Mouse (Mus musculus): ENCODE data around the gene Coa3. TPM values are rescaled to one million over a fixed set of nuclear protein-coding genes. Genes with fewer than 3 reads are reported as not detected.

Coa3 gene
- total RNA-seq, 1 experiment from 2014 or later, result 24.6 TPM

DNA sequence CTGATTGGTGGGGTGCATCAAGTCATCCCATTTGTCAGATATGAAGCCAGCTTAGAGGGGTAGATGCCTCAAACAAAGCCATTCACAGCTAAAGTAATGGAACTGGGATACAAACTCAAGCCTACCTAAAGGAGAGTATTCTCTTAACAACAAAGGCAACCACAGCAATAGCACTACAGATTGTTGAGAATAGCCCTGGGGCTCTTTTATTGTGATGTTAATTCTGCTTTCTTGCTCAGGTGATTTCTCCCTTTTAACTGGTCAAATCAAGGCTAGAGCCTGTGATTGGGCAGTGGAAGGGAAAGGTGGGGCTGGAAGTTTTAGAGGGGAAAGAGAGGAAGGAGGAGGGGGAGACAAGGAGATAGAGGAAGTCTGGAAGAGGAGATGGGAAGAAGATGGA, 44.8 kb downstream of the Coa3 start:
- no peak for ATAC-seq (replicated peaks in 1 of 2; ENCODE audit: insufficient read depth in 1 of 2, low FRiP score in 2 of 2, low TSS enrichment in 1 of 2, low read depth in 1 of 2, poor library complexity in 2 of 2, severe bottlenecking in 2 of 2)

DNA sequence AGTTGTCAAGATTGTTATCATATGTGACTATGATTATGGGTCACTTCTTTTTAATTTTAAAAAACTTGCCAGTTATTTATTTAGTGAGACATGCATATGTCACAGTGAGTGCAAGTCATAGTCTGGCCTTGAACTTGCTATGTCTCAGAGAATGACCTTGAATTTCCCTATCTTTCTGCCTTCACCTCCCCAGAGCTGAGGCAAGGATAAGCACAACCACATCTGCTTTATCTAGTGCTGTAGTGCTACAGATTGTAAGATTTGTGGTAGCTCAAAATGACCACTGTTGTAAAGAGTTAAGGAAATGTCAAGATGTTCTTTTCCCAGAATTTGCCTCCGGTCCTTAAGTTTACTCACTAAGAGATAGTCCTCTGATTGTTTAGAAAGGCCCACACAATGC, 45.7 kb downstream of the Coa3 start:
- no peak for ATAC-seq (replicated peaks in 1 of 2; ENCODE audit: insufficient read depth in 1 of 2, low FRiP score in 2 of 2, low TSS enrichment in 1 of 2, low read depth in 1 of 2, poor library complexity in 2 of 2, severe bottlenecking in 2 of 2)

DNA sequence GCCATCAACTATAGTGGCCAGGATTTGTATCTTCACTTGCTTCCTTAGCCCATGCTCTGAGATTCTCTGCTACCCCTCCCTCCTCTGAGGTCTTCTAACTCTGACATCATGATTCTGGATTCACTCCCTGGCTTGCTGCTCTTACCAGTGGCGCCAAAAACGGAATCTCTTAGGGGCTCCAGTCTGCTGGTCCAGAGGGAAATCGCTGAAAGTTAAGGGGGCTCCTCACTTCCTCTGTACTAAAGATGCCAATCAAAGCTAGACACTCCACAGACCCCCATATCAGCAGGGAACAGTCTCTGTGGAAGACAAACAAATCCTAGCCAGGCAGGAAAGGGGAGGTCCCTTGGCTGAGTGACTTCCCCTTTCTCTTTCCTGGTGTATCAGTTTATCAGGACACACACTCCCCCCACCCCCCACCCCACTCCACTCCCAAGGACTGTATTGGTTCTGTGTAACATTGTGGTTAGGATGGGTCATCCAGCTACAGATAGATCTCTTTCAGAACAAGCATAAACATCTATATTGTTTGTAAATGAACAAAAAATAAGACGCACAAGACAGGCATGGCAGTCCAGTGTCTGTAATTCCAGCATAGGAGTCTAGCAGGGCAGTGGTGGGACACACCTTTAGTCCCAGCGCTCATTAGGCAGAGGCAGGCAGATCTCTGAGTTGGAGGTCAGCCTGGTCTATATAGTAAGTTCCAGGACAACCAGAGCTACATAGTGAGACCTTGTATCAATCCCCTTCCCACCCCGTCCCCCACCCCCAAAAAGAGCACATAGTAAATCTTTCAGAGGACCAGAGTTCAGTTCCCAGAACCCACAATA, 46.7 kb downstream of the Coa3 start:
- ATAC-seq (replicated peaks in 1 of 2; ENCODE audit: insufficient read depth in 1 of 2, low FRiP score in 2 of 2, low TSS enrichment in 1 of 2, low read depth in 1 of 2, poor library complexity in 2 of 2, severe bottlenecking in 2 of 2), result peak; percentile 49 to 71

DNA sequence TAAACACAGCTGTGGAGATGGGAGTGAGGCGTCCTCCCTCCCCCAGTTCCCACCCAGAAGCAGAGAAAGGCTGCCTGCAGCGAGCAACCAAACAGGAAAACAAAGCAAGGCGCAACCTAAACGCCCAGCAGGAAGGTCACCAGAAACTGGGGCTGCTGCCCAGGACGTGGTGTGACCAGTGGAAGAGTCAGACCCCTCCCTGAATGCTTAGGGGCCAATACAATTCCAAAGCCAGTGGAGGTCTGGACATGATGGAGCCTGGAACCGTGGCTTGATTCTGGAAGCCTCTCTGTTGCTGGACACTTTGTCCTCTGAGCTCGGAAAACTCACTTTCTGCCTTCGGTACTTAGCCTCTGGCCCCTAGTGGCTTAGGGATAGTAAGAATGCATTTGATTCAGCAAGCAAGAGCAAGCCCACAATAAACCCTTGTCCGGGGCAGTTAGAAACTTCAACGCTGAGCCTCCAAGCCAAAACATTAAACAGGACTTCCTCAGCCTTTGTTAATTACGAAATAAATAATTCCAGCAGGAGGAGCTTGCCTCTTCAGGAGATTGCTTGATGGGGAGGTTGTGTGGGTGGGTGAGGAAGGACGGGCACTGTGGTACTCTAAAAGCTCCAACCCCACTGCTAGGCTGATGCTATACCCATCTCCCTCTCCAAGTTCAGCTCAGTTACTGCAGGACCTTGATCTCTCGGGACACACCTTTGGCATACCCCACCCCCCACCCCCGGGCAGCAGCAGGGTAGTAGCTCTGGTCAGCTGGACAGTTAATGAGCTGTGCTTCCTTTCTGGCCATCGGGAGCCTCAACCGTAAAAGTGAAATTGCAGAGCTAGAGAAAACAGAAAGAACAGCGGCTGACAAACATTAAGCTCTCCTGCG, 47.7 kb downstream of the Coa3 start:
- ATAC-seq (replicated peaks in 1 of 2; ENCODE audit: insufficient read depth in 1 of 2, low FRiP score in 2 of 2, low TSS enrichment in 1 of 2, low read depth in 1 of 2, poor library complexity in 2 of 2, severe bottlenecking in 2 of 2), result no peak

DNA sequence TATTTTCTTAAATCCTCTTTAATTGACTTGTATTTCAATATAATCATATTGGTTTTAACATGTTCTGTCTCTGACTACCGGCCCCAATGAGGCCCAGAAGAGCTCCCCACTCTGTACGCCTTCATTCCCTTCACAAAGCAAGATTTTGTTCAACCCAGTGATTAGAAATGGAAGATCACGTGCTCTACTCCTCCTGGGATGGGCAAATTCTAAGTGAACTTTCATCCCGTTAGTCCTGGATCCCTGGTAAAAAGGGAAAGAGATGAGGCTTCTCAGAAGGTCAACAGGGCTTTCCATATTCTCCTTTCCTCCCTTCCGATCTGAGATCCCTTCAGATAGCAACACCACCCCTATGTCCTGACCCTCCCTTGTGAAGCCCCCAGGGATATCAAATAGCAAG, 48.4 kb downstream of the Coa3 start:
- no peak for ATAC-seq (replicated peaks in 1 of 2; ENCODE audit: insufficient read depth in 1 of 2, low FRiP score in 2 of 2, low TSS enrichment in 1 of 2, low read depth in 1 of 2, poor library complexity in 2 of 2, severe bottlenecking in 2 of 2)

DNA sequence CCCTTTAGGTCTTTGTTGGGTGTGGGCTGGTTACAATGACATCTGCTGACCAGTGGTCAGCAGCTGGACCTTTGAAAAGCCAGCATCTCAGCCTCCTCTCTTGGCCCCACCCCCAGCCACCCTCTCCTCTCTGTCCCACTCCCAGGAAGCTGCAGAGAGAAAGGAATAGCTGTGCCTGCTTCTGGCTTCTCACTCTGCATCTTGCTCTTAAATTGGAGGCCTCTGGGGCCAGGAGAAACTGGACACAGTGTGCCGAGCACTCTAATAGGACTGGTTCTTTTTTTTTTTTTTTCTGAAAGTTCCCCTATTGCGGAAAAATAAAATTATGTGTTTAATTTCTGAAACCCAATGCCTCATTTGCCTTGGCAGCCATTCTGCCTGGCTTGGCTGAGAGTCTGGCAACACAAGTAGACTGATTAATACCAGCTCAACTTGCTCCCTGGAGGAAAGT, 48.8 kb downstream of the Coa3 start:
- no peak for ATAC-seq (replicated peaks in 1 of 2; ENCODE audit: insufficient read depth in 1 of 2, low FRiP score in 2 of 2, low TSS enrichment in 1 of 2, low read depth in 1 of 2, poor library complexity in 2 of 2, severe bottlenecking in 2 of 2)

DNA sequence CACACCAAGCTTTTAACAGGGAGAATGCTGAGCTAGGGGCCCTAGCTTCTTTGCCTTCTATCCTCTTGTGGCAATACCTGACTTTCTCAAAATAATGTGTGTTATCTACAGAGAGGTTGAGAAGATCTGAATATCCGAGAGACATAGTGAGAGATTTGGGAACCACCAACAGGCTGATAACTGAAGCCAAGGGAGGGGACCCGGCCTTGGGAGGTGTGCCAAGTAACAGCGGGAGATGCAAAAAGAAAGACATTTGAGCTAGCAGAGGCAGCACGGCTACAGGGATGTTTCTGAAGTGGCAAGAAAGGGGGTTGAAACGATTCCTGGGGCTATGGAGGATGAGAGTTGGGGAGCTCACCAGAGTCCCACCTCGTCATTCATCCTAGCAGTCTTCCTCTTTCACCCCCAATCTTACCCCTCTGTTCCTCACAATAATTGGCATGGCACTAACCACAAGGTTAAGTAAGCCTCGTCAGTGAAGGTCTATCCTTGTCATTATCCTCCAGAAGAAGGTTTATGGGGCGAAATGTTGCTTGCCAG, 49.5 kb downstream of the Coa3 start:
- ATAC-seq (replicated peaks in 1 of 2; ENCODE audit: insufficient read depth in 1 of 2, low FRiP score in 2 of 2, low TSS enrichment in 1 of 2, low read depth in 1 of 2, poor library complexity in 2 of 2, severe bottlenecking in 2 of 2), result no peak

Other genes with a start within 250 kb of the Coa3 start
- gene Naglu, start 209.1 kb downstream of the Coa3 start, total RNA-seq (2017), result 16.4 and 20.6 TPM in 2 replicates
- gene Hsd17b1, start 200.7 kb downstream of the Coa3 start, total RNA-seq (2017), result not detected in 2 replicates
- gene Coasy, start 196.5 kb downstream of the Coa3 start, total RNA-seq (2017), result 20.0 and 21.7 TPM in 2 replicates
- 36.5 and 57.0 TPM in 2 replicates for gene Mlx, start 191.8 kb downstream of the Coa3 start, total RNA-seq (2017)
- 34.5 and 60.5 TPM in 2 replicates for gene Psmc3ip, start 183.7 kb downstream of the Coa3 start, total RNA-seq (2017)
- 30.9 and 38.8 TPM in 2 replicates for gene Retreg3, start 159.2 kb downstream of the Coa3 start, total RNA-seq (2017)
- gene Tubg1, start 159.2 kb downstream of the Coa3 start, total RNA-seq (2017), result 30.0 and 47.4 TPM in 2 replicates
- not detected in 2 replicates for gene Tubg2, start 123.2 kb downstream of the Coa3 start, total RNA-seq (2017)
- 0.31 TPM in 1 of 2 replicates, not detected in the other for gene Cntnap1, start 108.6 kb downstream of the Coa3 start, total RNA-seq (2017)
- gene Plekhh3, start 107.8 kb downstream of the Coa3 start, total RNA-seq (2017), result 0.50 TPM in 1 of 2 replicates, not detected in the other
- gene Ccr10, start 103.7 kb downstream of the Coa3 start, total RNA-seq (2017), result not detected in 2 replicates
- 38.1 and 45.0 TPM in 2 replicates for gene Ezh1, start 52.7 kb downstream of the Coa3 start, total RNA-seq (2017)
- 6.9 TPM in 1 of 2 replicates, not detected in the other for gene Ramp2, start 33.1 kb downstream of the Coa3 start, total RNA-seq (2017)
- 55.0 and 59.3 TPM in 2 replicates for gene Vps25, start 25.4 kb downstream of the Coa3 start, total RNA-seq (2017)
- gene Wnk4, start 18.5 kb downstream of the Coa3 start, total RNA-seq (2017), result 0.63 TPM in 1 of 2 replicates, not detected in the other
- gene Cntd1, start 102 bp downstream of the Coa3 start, total RNA-seq (2017), result 1.3 and 2.4 TPM in 2 replicates
- gene Becn1, start 23.2 kb upstream of the Coa3 start, total RNA-seq (2017), result 139 and 177 TPM in 2 replicates
- gene Psme3, start 37.1 kb upstream of the Coa3 start, total RNA-seq (2017), result 101 and 128 TPM in 2 replicates
- 1.1 and 2.6 TPM in 2 replicates for gene Aoc2, start 45.9 kb upstream of the Coa3 start, total RNA-seq (2017)
- 0.10 TPM in 1 of 2 replicates, not detected in the other for gene Aoc3, start 51.5 kb upstream of the Coa3 start, total RNA-seq (2017)
- not detected in 2 replicates for gene G6pc, start 88.4 kb upstream of the Coa3 start, total RNA-seq (2017)
- 46.5 and 52.0 TPM in 2 replicates for gene Aarsd1, start 138.5 kb upstream of the Coa3 start, total RNA-seq (2017)
- 1.6 TPM in 1 of 2 replicates, not detected in the other for gene Gm27029, start 145.7 kb upstream of the Coa3 start, total RNA-seq (2017)
- gene Rundc1, start 146.0 kb upstream of the Coa3 start, total RNA-seq (2017), result 4.8 and 7.0 TPM in 2 replicates
- gene Ptges3l, start 146.2 kb upstream of the Coa3 start, total RNA-seq (2017), result 1.0 TPM in 1 of 2 replicates, not detected in the other
- gene Rpl27, start 163.2 kb upstream of the Coa3 start, total RNA-seq (2017), result 2,436 and 4,983 TPM in 2 replicates
- gene Ifi35, start 169.3 kb upstream of the Coa3 start, total RNA-seq (2017), result 34.3 and 37.2 TPM in 2 replicates
- gene Rnd2, start 185.9 kb upstream of the Coa3 start, total RNA-seq (2017), result 5.3 and 5.8 TPM in 2 replicates
- gene Vat1, start 187.1 kb upstream of the Coa3 start, total RNA-seq (2017), result 22.9 and 29.3 TPM in 2 replicates

Measured in hematopoietic stem cell, adult 5-6 weeks (primary cell).